Mouse (Mus musculus) intestine, postnatal 0 days (tissue): Measurements from ENCODE around the gene Aipl1. TPM values are rescaled to one million over a fixed set of nuclear protein-coding genes. Genes with fewer than 3 reads are reported as not detected.

Experiments used
- ATAC-seq: fragments of 200-750 bp; cut with Nextera tagmentation; 2 replicates; pipeline ENCODE4 v1.8.0; 2017; ENCODE audit warnings: mild to moderate bottlenecking, moderate TSS enrichment, moderate library complexity
- H3K27ac ChIP-seq: fragments of 300-500 bp; sonication (generic); 2 replicates; pipeline ENCODE4 v1.5.1; 2014; ENCODE audit warnings: mild to moderate bottlenecking, low read depth, low read length, moderate library complexity
- H3K27me3 ChIP-seq: fragments of 300-500 bp; sonication (generic); replicated peaks from 2 replicates; pipeline ENCODE4 v1.6.1; 2014; ENCODE audit warnings: low read length, mixed read lengths; ENCODE audit not compliant: control insufficient read depth, insufficient read depth
- H3K36me3 ChIP-seq: fragments of 300-500 bp; sonication (generic); 2 replicates; pipeline ENCODE4 v1.6.1; 2014; ENCODE audit warnings: mild to moderate bottlenecking, moderate library complexity; ENCODE audit not compliant: control insufficient read depth, insufficient read depth
- H3K4me1 ChIP-seq: fragments of 300-500 bp; sonication (generic); replicated peaks from 2 replicates; pipeline ENCODE4 v1.6.1; 2014; ENCODE audit warnings: antibody characterized with exemption, low read length, mixed read lengths; ENCODE audit not compliant: control insufficient read depth, insufficient read depth
- H3K4me2 ChIP-seq: fragments of 300-500 bp; sonication (generic); replicated peaks from 2 replicates; pipeline ENCODE4 v1.6.1; 2014; ENCODE audit warnings: low read depth, mild to moderate bottlenecking, moderate library complexity
- H3K4me3 ChIP-seq: fragments of 300-500 bp; sonication (generic); 2 replicates; pipeline ENCODE4 v1.5.1; 2014; ENCODE audit warnings: low read depth, low read length
- H3K9ac ChIP-seq: fragments of 300-500 bp; sonication (generic); 2 replicates; pipeline ENCODE4 v1.6.1; 2014; ENCODE audit warnings: mild to moderate bottlenecking, low read depth, low read length
- H3K9me3 ChIP-seq: fragments of 300-500 bp; sonication (generic); 2 replicates; pipeline ENCODE4 v1.6.1; 2016; ENCODE audit warnings: mixed run types; ENCODE audit not compliant: control insufficient read depth
- CTCF ChIP-seq: sonication (generic); IDR thresholded peaks from 2 replicates; pipeline ENCODE4 v1.5.1; 2016; ENCODE audit warnings: low read depth, mild to moderate bottlenecking, control low read depth, antibody characterized with exemption, moderate library complexity
- WGBS: fragments of 180-500 bp; shearing (Covaris S2); extraction: QIAGEN DNeasy Blood & Tissue Kit; methylation state at CpG from one replicate; pipeline ENCODE4 v1.1.7; 2014; 5-methylcytosine and 5-hydroxymethylcytosine counted together
- polyA plus RNA-seq: library from polyadenylated mRNA; unstranded; fragments of >200 nt; fragmentation: Nextera tagmentation; extraction: Ambion mirVana; gene quantifications from 2 replicates; pipeline ENCODE4 v1.2.1, GENCODE M21; 2015

The Aipl1 gene
- polyA plus RNA-seq, 1 experiment from 2014 or later = 0.10 TPM

DNA sequence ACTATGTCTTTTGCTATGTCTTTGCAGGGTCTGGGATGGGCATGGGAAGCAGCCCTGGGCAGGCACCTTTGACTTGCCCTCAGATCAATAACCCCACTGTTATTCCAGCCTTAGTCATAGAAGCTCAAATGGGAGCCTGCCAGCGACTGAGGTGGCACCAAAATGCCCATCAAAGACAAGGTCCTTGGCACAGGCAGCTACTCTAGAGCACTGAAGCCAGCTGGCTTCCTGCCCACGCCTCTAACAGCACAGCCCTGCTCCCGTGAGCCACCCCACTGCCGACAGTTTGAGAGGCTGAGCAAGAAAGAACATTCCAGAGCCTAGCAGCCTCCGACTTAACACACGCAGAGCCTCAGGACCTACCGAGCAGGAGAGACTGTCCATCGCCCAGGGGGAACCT, 27.8 kb upstream of the Aipl1 start:
- no peaks in the 10 kb centered on the region for H3K4me1 ChIP-seq
- no peak overlapping the region for H3K9ac ChIP-seq
- H3K4me3 ChIP-seq = no peak overlapping the region
- 83% methylated on average over 8 of the region's 8 CpGs for WGBS
- no peaks in the 10 kb centered on the region for H3K27me3 ChIP-seq
- no peaks in the 10 kb centered on the region for H3K36me3 ChIP-seq
- H3K9me3 ChIP-seq = no peaks in the 10 kb centered on the region
- TF ChIP-seq CTCF = no peak
- no peak overlapping the region for H3K27ac ChIP-seq
- no peak for ATAC-seq
- H3K4me2 ChIP-seq = no peak overlapping the region

DNA sequence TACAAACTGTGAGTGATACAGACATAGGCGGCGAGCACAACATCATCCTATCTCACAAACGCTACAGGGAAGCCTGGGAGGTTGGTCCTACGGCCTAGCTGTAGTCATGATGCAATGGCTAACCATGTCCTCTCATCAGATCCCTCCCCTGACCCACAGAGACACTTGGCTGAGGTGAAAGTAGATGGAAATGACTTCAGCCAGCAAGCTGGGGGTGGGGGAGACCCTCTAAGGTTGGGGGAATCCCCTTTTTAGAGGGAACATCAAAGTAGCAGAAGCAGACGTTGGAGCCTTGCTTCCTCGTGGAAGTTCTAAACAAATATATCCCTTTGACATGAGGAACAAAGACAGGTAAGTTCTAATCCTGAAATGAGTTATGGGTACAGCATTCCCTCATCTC, 27.1 kb upstream of the Aipl1 start:
- Histone ChIP-seq H3K4me1 (no peaks in the 10 kb centered on the region), H3K4me3 (no peak overlapping the region), H3K27ac (no peak overlapping the region), H3K36me3 (no peaks in the 10 kb centered on the region), H3K4me2 (no peak overlapping the region), H3K9ac (no peak overlapping the region), H3K27me3 (no peaks in the 10 kb centered on the region), H3K9me3 (no peaks in the 10 kb centered on the region)
- no peak for TF ChIP-seq CTCF
- 76% methylated on average over 6 of the region's 6 CpGs for WGBS
- ATAC-seq = no peak

DNA sequence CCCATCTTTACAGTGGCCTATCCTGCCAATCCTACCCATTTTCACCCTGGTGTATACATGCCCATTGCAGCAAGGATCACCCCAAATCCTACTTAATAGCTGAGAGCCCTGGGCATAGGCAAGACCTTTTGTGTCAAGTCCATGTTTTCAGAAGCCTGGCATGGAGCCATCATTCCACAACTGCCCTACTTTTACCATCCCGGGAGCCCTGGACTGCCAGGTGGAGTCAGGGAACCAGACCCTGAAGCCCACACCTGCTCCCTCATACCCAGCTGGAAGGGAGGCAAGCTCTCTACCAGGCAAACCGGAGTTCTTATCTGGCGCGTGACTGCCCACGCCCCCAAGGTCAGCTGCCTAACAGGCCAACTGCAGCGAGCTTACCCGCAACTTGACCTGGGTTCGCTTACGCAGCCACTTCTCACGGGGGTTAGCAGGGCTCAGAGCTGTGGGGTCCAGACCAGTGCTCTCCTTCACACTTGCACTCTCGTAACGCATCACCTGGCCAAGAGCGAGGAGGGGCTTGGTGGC, 23.8 kb upstream of the Aipl1 start:
- H3K9ac ChIP-seq = no peak overlapping the region
- no peak overlapping the region for H3K4me2 ChIP-seq
- WGBS = 65% methylated on average over 13 of the region's 13 CpGs
- H3K27ac ChIP-seq = no peak overlapping the region
- no peak overlapping the region for H3K4me3 ChIP-seq
- no peaks in the 10 kb centered on the region for H3K4me1 ChIP-seq
- H3K27me3 ChIP-seq = no peaks in the 10 kb centered on the region
- TF ChIP-seq CTCF = no peak
- H3K9me3 ChIP-seq = no peaks in the 10 kb centered on the region
- no peak for ATAC-seq
- no peaks in the 10 kb centered on the region for H3K36me3 ChIP-seq

DNA sequence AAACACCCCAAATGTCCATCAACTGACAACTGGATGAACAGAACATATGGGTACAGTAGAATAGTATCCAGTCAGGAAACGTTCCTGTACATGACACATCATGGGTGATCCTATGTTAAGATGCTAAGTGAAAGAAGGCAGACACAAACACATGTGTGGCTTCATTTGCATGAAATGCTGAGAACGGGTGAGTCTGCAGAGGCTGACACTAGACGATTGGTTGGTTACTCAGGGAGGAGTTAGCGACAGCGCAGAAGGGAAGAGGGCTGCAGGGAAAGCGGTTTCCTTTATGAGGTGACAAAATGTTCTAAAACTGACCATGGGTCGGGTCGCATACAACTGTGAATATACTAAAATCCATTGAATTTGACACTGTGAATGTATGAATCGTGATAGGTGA, 23.1 kb upstream of the Aipl1 start:
- no peak for TF ChIP-seq CTCF
- no peaks in the 10 kb centered on the region for H3K27me3 ChIP-seq
- no peak overlapping the region for H3K4me2 ChIP-seq
- no peak overlapping the region for H3K9ac ChIP-seq
- WGBS = 79% methylated on average over 9 of the region's 9 CpGs
- no peaks in the 10 kb centered on the region for H3K36me3 ChIP-seq
- no peak overlapping the region for H3K27ac ChIP-seq
- no peak overlapping the region for H3K4me3 ChIP-seq
- H3K4me1 ChIP-seq = no peaks in the 10 kb centered on the region
- ATAC-seq = no peak
- no peaks in the 10 kb centered on the region for H3K9me3 ChIP-seq

DNA sequence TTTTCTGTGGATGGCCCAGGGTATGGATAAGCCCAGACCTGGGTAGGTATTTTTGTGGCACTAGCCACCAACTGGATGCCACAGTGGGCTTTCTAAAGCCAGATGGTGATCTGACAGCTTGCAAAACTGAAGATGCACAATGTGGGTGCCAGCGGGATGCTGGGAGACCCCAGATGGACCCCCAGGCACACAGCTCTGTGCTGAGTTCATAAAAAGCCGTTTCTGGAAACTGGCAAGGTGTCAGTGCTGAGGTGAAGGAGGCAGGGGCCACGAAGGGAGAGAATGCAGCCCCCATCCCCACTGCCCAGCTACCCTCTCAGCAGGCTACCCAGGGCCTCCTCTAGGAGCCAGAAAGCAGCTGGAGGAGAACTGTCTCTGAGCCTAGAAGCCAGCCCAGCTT, 19.9 kb upstream of the Aipl1 start:
- WGBS = 85% methylated on average over 3 of the region's 3 CpGs
- Histone ChIP-seq H3K27me3 (no peaks in the 10 kb centered on the region), H3K4me1 (no peaks in the 10 kb centered on the region), H3K4me2 (no peak overlapping the region), H3K4me3 (no peak overlapping the region), H3K9me3 (no peaks in the 10 kb centered on the region), H3K9ac (no peak overlapping the region), H3K27ac (no peak overlapping the region), H3K36me3 (no peaks in the 10 kb centered on the region)
- no peak for ATAC-seq
- no peak for TF ChIP-seq CTCF

DNA sequence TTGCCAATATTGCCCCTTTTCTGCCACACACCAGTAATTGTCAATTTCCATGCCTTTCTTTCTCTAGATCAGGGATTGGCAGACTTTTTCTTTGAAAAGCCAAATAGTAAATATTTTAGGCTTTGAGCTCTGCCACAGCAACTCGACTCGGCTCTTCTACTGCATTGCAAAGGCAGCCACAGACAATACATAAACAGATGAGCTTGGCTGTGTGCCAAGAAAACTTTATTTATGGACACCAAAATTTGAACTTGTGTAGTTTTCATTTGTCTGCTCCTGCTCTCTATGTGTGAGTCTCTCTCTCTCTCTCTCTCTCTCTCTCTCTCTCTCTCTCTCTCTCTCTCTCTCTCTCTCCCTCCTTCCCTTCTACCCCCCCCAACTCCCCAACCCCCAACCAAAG, 17.9 kb upstream of the Aipl1 start:
- Histone ChIP-seq H3K9me3 (no peaks in the 10 kb centered on the region), H3K27ac (no peak overlapping the region), H3K4me1 (0 out of 2 replicates have a peak, but pooled peaks cover 4% of the 10 kb centered on the region), H3K9ac (no peak overlapping the region), H3K27me3 (peaks cover 5% of the 10 kb centered on the region), H3K36me3 (no peaks in the 10 kb centered on the region), H3K4me2 (no peak overlapping the region), H3K4me3 (no peak overlapping the region)
- whole genome bisulfite sequencing = 35% methylated on average over 2 of the region's 2 CpGs
- ATAC-seq = no peak
- no peak for TF ChIP-seq CTCF

DNA sequence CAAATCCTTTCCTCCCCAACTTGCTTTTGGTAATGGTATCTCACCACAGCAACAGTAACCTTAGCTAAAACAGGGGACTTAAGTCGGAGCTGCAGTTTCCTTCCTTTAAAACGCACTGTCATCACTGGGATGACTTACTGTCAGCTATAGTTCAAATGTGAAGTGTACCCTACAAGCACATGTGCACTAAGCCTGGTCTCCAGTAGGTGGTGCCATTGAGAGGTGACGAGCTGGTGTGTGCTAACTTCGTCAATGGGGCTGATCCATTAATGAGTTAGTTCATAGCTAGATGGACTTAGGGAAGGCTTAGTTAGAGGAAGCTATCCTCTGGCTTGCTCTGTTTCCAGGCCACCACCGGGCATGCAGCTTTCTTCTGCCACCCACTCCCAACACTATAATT, 15.3 kb upstream of the Aipl1 start:
- 0 out of 2 replicates have a peak, but pooled peaks cover 4% of the 10 kb centered on the region for H3K4me1 ChIP-seq
- H3K27ac ChIP-seq = no peak overlapping the region
- no peak overlapping the region for H3K4me2 ChIP-seq
- no peaks in the 10 kb centered on the region for H3K9me3 ChIP-seq
- H3K27me3 ChIP-seq = peaks cover 5% of the 10 kb centered on the region
- WGBS = 14% methylated on average over 5 of the region's 5 CpGs
- ATAC-seq = no peak
- TF ChIP-seq CTCF = peak; percentile 88
- no peak overlapping the region for H3K9ac ChIP-seq
- no peak overlapping the region for H3K4me3 ChIP-seq
- no peaks in the 10 kb centered on the region for H3K36me3 ChIP-seq
